Mouse (Mus musculus): ENCODE data around the gene Slc9a8. TPM values are rescaled to one million over a fixed set of nuclear protein-coding genes. Genes with fewer than 3 reads are reported as not detected.

Slc9a8 gene
- polyA plus RNA-seq, 1 experiment from 2014 or later, result 9.8 TPM

DNA sequence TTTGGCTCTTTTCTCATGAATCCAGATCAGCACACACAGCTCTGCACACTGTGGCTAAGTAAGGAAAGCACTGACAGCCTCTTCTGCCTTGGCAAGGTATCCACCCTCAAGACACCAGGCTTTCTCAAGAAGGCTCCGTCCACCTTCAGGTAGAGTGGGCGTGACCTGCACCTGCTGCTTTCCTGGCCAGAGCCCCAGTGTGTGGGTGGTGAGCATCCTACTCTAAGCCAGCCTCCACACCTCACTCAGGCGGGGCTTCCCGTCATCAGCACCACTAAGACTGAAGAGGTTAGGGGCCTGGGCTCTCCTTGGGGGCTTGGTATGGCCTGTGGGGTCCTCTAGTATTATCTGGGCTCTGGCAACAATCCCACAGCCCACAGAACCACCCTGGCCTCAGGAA, 65.1 kb downstream of the Slc9a8 start:
- Histone ChIP-seq H3K9ac (replicated peaks; ENCODE audit: low read depth) (no peak overlapping the region), H3K27ac (ENCODE audit: low read length) (no peak overlapping the region), H3K36me3 (ENCODE audit: insufficient read depth, low read length) (peaks cover 19% of the 10 kb centered on the region), H3K4me2 (replicated peaks; ENCODE audit: low read depth, low read length) (no peak overlapping the region), H3K4me3 (ENCODE audit: low read depth, low read length) (no peak overlapping the region), H3K27me3 (replicated peaks; ENCODE audit: insufficient read depth, low read length) (no peaks in the 10 kb centered on the region), H3K9me3 (ENCODE audit: low read length) (no peaks in the 10 kb centered on the region), H3K4me1 (ENCODE audit: insufficient read depth, low read depth, low read length) (peaks cover 18% of the 10 kb centered on the region)
- ATAC-seq, result no peak
- 79% methylated on average over 4 of the region's 4 CpGs for WGBS
- no peak for DNase-seq (ENCODE audit: low spot score)
- TF ChIP-seq CTCF (IDR thresholded peaks at IDR 0.05) (no peak), EP300 (IDR thresholded peaks at IDR 0.05) (no peak)

DNA sequence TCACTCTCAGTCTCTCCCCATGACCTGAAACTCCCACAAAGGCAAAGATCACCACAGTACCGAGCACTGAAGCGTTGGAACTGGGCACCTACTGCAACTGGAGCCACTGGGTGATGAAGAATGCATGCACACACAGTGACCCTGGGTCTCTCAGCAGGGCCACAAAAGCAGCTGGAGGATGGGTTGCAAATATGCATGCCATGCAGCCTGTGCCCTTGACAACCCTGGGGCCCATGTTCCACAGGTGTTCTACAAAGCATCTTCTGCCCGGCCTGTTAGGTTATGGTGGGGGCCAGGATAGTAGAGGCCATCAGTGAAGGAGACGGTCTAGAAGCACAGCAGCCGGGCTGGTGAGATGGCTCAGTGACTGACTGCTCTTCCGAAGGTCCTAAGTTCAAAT, 66.0 kb downstream of the Slc9a8 start:
- Histone ChIP-seq H3K27ac (ENCODE audit: low read length) (no peak overlapping the region), H3K4me3 (ENCODE audit: low read depth, low read length) (no peak overlapping the region), H3K36me3 (ENCODE audit: insufficient read depth, low read length) (peaks cover 19% of the 10 kb centered on the region), H3K4me2 (replicated peaks; ENCODE audit: low read depth, low read length) (no peak overlapping the region), H3K9ac (replicated peaks; ENCODE audit: low read depth) (no peak overlapping the region), H3K9me3 (ENCODE audit: low read length) (no peaks in the 10 kb centered on the region), H3K27me3 (replicated peaks; ENCODE audit: insufficient read depth, low read length) (no peaks in the 10 kb centered on the region), H3K4me1 (ENCODE audit: insufficient read depth, low read depth, low read length) (peaks cover 22% of the 10 kb centered on the region)
- 90% methylated on average over 6 of the region's 6 CpGs for WGBS
- no peak for ATAC-seq
- no peak for DNase-seq (ENCODE audit: low spot score)
- TF ChIP-seq CTCF (IDR thresholded peaks at IDR 0.05), result no peak
- TF ChIP-seq EP300 (IDR thresholded peaks at IDR 0.05), result no peak

DNA sequence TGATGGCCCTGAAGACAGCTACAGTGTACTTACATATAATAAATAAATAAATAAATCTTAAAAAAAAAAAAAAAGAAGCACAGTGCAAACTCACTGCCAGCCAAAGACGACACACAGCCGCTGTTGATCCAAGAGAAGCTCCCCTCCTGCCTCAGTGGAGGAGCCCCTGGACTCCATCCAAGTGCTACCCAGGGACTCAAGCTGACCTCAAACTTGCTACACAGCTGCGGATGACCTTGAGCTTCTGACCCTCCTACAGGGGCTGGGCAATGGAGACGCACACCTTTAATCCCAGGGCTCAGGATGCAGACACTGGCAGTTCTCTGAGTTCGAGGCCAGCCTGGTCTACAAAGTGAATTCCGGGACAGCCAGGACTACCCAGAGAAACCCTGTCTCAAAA, 66.5 kb downstream of the Slc9a8 start:
- ATAC-seq (no peak), DNase-seq (ENCODE audit: low spot score) (no peak)
- no peak overlapping the region for H3K4me3 ChIP-seq (ENCODE audit: low read depth, low read length)
- H3K27me3 ChIP-seq (replicated peaks; ENCODE audit: insufficient read depth, low read length), result no peaks in the 10 kb centered on the region
- no peaks in the 10 kb centered on the region for H3K9me3 ChIP-seq (ENCODE audit: low read length)
- H3K9ac ChIP-seq (replicated peaks; ENCODE audit: low read depth), result no peak overlapping the region
- TF ChIP-seq EP300 (IDR thresholded peaks at IDR 0.05) (no peak), CTCF (IDR thresholded peaks at IDR 0.05) (no peak)
- 72% methylated on average over 6 of the region's 6 CpGs for WGBS
- H3K4me2 ChIP-seq (replicated peaks; ENCODE audit: low read depth, low read length), result no peak overlapping the region
- no peak overlapping the region for H3K27ac ChIP-seq (ENCODE audit: low read length)
- peaks cover 19% of the 10 kb centered on the region for H3K36me3 ChIP-seq (ENCODE audit: insufficient read depth, low read length)
- peaks cover 22% of the 10 kb centered on the region for H3K4me1 ChIP-seq (ENCODE audit: insufficient read depth, low read depth, low read length)

DNA sequence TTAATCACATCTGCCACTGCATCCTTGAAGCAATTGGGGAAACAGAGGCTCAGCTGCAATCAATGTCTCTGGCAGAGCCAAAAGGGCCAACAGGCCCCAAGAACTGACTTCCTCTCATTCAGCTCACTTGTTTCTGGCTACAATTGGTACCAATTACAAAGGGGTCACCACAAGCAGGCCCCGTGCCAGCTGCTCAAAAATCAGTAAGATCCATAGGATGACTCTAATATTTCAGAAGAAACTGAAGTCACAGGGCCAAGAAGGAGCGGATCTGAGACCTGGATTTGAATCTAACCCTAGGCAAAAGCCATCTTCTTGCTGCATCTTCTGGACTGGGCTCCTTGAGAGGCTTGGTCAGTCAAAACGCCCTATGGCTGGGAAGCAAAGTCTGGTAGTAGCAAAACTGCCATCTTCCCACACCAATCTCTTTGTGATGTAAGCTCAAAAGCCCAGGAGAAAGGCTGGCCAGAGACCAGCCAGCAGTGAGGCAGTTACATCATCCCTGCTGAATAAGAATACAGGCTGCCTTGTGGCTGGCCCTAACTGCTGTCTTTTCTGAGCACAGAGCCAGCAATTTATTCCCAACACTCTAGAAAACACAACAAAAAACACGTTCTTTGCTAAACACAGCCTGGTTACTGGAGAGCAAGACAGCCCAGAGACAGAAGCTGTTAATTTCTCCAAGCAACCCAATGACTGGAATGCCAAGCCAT, 69.5 kb downstream of the Slc9a8 start:
- H3K4me2 ChIP-seq (replicated peaks; ENCODE audit: low read depth, low read length), result peak overlapping the region; percentile 89; the same call in 1 of the 2 replicates
- no peaks in the 10 kb centered on the region for H3K36me3 ChIP-seq (ENCODE audit: insufficient read depth, low read length)
- TF ChIP-seq EP300 (IDR thresholded peaks at IDR 0.05) (no peak), CTCF (IDR thresholded peaks at IDR 0.05) (no peak)
- DNase-seq (ENCODE audit: low spot score) (peak; percentile 59), ATAC-seq (no peak)
- H3K9ac ChIP-seq (replicated peaks; ENCODE audit: low read depth), result peak overlapping the region; percentile 97
- H3K4me1 ChIP-seq (ENCODE audit: insufficient read depth, low read depth, low read length), result peaks cover 23% of the 10 kb centered on the region
- no peaks in the 10 kb centered on the region for H3K27me3 ChIP-seq (replicated peaks; ENCODE audit: insufficient read depth, low read length)
- no peak overlapping the region for H3K4me3 ChIP-seq (ENCODE audit: low read depth, low read length)
- WGBS, result 82% methylated on average over 4 of the region's 4 CpGs
- no peak overlapping the region for H3K27ac ChIP-seq (ENCODE audit: low read length)
- no peaks in the 10 kb centered on the region for H3K9me3 ChIP-seq (ENCODE audit: low read length)

DNA sequence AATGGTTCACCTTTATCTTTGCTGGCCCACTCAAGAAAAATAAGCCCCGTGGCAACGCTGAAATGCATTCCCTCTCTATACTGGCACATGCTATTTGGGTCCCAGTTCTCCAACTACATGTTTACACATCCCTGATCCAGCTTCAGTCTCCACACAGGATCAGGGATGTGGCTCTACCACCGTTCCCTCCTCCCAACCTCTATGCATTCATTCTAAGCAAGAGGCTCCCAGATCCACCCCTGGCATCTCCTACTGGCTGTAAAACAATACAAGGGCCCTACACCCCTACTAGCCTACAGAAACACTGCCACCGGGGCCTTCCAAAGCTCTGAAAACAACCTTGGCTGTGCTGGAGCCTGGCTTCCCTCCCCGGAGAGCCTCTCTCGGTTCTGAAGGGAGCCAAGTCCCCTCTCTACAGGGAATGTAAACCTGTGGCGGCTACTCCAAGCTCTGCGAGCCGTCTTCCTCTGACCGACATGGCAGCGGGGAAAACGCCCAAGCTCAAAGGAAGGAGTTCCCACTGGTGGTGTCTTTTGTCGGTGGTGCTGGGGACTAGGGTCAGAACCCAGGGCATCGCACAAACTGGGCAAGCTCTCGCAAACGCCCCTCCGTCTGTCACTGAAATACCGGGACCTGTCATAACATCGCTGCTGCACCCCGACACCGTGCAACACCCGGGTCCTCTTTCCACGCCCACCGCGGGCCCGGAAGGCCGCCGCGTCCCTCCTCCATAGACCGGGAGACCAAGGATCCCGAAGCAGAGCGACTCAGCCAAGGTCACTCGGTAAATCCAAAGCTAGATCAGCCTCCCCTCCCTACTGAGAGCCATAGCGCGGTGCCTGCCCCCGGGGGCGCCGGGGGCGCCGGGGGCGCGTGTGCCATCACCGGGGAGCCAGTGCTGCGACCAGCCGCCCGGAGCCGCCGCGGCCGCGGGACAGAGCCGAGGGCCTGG, 70.5 kb downstream of the Slc9a8 start, which contains the start of gene Rnf114:
Gene Rnf114, plus strand, starts transcription at position 889 of the 952 bp plus-strand sequence.
- ATAC-seq (peak; percentile 60), DNase-seq (ENCODE audit: low spot score) (peak; percentile 51)
- H3K4me1 ChIP-seq (ENCODE audit: insufficient read depth, low read depth, low read length), result peaks cover 15% of the 10 kb centered on the region
- H3K4me2 ChIP-seq (replicated peaks; ENCODE audit: low read depth, low read length), result peak within 1 kb of the TSS; percentile 89
- no peaks in the 10 kb centered on the region for H3K27me3 ChIP-seq (replicated peaks; ENCODE audit: insufficient read depth, low read length)
- peak within 1 kb of the TSS; percentile 99 for H3K4me3 ChIP-seq (ENCODE audit: low read depth, low read length)
- 3% methylated on average over 51 of the region's 52 CpGs for WGBS
- no peaks in the 10 kb centered on the region for H3K36me3 ChIP-seq (ENCODE audit: insufficient read depth, low read length)
- no peaks in the 10 kb centered on the region for H3K9me3 ChIP-seq (ENCODE audit: low read length)
- TF ChIP-seq EP300 (IDR thresholded peaks at IDR 0.05) (no peak), CTCF (IDR thresholded peaks at IDR 0.05) (no peak)
- H3K9ac ChIP-seq (replicated peaks; ENCODE audit: low read depth), result peak within 1 kb of the TSS; percentile 97
- peak within 1 kb of the TSS; percentile 98 for H3K27ac ChIP-seq (ENCODE audit: low read length)
